Mouse (Mus musculus) kidney, postnatal 36 days (tissue): Measurements from ENCODE around the gene Gstm5.

ENCODE experiments used
- DNase-seq, 2 experiments: peaks; one replicate each; pipeline ENCODE4 v3.0.0; 2021 to 2022; ENCODE audit warnings: mixed read lengths in 2 of 2

Gstm5 gene

DNA sequence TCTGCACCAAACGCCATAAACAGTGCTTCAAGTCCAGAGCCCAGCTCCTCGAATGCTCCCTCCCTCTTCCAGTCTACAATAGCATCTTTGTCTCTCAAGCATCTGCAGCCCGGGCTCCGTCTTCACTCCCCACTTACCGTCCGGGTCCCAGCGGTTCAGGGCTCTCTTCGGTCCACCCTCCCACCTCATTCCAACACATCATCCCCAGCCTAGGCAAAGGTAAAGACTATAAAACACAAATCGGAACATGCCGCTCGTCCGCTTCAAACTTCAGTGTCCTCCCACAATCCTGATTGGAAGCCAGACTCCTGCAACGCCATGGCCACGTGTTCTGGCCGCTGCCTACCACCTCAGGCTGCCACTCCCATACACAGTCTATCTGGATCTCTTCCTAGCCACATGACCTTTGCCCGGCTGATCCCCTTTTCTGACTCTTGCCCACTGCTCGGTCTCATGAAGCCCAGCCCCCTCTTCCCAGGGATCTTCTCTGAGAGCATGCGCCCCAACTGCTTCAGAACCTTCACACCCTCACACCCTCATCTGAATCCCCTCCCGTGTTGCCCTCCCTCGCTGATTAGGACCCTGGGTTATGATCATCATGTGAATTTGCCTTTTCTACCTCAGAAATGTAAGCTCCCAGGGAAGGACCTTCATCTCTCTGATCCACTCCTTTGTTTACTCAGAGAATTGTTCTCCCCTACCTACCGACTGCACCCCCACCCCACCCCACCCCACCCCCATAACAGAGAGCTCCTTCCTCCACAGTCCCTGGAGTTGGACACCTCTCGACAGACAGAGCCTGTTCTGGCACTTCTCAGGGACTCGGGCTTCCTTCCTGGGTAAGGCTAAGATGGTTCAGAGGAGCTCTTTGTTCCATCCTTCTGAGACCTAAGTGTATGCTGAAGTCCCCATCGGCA lies 22.0 kb upstream of the Gstm5 start:
- DNase-seq = peak; percentile 78 to 83

DNA sequence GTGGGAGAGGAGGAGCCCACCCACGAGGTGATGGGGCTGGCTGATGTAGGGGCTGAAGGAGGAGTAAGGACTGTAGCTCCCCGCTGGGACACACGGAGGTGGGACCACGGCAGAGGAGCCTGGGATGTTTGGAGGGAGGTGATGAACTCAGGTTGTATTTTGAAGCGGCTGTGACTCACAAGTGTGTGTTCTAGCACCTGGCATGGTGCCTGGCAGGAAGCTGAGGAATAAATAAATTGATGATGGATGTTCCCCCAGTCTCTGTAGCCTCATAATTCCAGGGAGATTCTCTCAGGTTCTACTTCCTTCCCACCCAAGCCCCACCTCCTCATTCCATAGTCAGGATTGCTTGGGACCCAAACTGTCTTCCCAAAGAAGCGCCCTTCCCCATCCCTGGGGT lies 20.4 kb upstream of the Gstm5 start:
- DNase-seq = peak in 1 of 2 experiments; percentile 36

DNA sequence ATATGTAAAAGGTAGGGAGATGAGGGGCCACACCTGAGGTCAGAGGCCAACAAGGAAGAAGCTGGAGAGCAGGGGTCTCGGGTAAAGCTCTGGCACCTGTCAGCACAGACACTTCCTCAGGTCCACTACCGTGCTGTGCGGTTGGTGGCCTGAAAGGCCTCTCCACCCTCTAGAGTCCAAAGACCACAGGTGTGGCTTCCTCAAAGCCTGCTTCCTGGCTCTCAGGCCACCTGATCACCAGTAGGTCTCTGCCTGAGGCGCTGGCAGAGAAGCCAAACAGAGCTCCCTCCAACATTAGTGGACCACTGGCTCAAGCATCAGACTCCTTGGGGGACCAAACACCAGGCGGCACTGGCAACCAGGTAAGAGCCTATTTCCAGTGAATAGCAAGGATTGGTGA lies 18.6 kb upstream of the Gstm5 start, which contains the start of gene Eps8l3:
Gene Eps8l3 (plus strand): TSS at position 225 of the 400 bp plus-strand sequence.
- DNase-seq = peak in 1 of 2 experiments; percentile 21

DNA sequence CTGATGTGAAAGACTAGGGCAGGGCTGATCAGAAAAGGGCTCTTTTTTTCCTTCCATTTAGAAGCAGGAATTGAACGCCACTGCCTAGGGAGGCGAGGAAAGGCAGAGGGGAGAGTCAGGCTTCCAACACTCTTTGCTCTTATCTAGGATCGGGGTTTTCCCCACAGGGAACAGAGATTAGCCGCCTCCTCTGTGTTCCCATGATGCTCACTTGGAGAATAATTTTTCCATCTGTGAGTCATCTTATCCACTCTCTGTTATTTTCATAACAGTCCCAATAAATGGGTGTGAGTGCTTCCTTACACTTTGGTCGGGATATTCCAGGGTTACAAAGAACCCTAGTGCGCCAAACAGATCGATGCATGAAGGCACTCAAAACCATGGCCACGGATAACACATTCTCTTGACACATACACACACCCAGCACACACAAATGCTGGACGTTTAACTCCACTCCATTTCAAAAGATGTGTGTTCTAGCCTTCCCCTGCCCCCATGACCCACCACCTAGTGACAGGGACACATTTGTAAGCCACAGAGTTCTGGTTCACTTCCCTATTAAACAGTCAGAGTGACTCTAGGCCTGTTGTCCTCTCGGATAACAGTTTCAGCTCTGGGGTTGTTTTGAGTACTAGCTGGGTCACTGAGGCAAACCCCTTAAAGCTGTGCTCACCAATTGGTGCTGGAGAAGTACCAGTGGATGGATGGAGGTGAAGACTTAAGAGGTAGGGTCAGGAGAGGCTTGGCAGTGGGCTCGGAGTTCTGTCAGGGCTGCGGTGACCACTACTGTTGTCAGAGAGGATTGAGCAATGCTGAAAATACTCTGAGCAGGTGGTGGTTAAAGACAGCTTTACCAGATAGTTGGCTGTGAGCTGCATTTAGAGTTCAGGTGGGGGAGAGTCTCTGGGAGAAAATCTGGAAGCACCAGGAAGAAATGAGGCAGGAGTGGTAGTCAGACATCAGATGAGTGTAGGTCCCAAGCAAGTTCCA lies 17.6 kb upstream of the Gstm5 start:
- DNase-seq = no peak

DNA sequence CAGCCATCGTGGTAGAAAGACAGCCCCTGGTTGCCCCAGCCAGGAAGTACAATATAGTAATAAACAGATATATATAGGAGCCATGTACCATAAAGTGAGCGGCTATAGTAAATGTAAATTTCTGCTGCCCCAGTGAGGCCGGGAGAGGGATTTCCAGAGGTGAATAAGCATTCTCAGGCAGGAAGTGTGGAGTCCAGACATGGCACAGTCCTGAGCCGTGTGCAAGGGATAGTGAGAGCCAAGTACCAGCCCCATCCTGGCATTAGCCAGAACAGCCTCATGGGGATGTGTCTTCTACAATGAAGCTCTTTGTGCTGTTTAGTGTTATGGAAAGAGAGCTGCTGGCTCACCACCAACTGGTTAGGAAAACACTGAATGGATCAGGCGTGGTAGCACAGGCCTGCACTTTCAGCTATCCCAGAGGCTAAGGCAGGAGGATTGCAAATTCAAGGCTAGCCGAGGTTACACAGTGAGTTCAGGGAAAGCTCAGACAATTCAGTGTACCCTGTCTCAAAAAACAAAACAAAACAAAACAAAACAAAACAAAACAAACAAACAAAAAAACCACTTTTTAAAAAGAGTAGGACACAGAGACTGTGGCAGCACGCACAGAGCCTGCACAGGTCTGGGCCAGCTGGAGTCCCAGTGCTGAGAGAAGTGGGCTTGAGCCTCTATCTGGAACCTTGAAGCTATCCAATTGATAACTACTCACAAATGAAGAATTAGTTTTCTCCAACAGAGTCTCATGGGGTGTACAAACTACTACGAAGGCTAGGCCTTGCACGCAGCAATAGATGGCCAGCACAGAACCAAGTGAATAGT lies 7.7 kb upstream of the Gstm5 start:
- no peak for DNase-seq

DNA sequence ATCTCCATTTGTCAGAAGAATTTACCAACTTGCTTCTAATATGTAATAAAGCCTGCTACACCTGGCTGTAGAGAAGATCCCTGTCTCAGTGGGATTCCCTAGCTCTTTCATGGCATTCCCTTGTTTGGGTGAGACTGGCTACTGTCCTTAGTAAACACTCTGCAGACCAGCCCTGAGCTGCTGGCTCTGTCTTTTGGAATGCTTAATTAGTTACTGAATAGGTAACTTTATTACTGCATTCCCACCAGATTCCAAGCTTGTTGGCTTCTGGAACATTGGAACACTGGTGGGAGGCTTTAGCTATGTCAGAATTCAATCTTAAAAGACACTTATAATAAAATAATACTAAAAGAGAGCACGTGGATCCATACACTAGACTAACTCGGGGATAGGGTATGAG lies 6.4 kb upstream of the Gstm5 start:
- DNase-seq = peak; percentile 30 to 58

DNA sequence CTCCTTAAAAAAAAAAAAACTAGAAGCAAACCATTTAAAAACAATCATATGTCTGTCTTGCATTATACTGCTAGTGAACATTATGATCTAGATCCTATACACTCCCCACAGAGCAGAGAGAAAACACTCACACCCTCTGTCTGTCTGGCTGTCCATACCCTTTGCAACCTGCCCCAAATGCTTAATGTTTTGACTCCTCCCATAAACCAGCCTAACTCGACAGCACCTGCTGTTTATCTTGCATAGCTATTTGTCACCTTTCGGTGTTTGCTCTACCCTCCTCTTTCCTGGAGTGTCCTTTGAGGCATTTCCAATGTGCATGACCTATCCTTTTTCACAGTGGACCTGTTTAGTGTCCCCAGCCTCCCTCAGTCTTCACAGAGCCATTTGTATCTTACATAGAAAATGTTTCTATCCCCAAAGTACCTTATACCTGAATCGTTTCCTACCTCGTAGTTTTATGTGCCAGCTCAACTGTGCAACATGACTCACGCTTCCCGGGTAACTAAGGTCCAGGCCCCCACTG lies 364 bp upstream of the Gstm5 start:
- DNase-seq = no peak

DNA sequence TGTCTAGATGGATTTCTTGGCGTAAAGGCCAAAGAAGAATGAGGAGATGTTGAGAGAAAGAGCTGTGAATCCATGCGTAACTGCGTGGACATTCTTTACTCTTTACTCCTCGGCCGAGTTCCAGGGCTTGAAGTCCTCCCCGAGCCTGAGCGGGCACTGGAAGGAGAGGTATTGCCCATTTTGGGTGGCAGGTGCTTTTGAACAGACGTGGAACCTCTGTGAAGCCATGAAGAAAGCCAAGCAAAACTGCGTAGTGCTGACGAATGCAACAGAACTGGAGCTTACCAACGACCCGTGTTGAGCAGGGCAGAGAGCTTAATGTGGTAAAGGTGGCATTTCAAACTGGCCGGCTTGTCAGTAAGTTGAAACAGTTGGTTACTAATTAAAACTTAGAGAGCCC lies 3.1 kb downstream of the Gstm5 start:
- peak; percentile 65 to 76 for DNase-seq

DNA sequence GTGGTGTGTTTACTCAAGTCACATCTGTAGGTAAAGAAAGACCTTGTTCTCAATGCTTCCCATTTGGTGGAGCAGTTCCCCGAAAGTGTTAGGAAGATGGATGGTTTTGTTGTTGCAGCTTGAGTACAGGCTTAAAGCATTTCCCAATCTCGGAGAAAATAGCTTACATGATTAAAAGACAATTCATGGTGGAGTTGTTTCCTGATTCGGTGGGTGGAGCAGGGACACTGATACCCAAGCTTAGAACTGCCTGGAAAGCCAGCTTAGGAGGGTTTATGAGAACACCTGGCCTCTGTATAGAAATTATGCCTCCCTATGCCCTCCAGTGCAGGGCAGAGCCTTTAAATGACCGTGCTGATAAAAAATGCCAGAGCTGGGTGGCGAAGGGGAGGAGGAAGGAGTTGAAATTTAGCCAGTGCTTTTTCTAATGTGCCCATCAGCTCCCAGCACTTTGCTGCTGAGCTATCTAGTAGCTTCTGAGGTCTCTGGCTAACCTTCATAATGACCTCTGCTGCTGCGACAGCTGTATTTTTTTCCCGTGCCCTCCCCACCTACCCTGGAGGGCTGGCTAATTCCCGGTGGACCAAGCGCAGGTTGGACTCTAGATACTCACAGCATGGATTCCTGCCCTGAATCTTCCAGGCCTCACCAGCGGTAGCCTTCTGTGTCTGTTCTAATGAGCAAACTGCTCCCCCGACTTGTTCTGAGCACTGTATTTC lies 5.5 kb downstream of the Gstm5 start:
- peak; percentile 37 to 66 for DNase-seq

DNA sequence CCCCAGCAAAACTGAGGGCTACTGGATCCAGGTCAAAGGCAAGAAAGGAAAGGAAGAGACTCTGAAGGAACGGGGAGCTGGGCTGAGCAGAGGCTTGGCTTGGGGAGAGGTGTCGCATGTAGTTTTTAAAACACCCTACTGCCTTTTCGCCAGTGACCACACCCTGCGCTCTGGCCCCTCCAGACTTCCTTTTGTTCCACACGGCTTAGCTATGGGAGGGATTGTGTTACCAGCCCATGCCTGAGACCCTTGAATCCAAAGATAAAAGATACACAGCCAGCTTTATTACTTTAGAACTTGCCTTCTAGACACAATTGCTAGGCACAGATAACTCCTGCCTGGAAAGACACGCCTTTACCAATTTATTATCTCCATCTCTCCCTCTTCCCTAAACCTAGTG lies 10.3 kb downstream of the Gstm5 start:
- no peak for DNase-seq

DNA sequence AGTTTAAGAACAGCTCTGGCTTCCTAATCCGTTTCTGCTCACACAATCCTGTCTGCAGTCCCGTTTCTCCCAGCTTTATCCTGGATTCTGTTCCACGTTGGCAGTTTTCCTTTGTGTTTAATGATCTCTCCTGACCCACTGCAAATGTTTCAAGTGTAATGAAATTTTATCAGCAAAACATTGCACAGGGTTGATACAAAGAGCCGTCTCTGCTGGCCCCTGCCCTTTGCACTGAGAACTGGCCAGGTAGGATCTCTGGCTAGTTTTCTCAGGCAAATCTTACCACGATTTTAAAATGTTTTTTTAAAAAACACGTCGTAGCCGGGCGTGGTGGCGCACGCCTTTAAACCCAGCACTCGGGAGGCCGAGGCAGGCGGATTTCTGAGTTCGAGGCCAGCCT lies 21.1 kb downstream of the Gstm5 start:
- no peak for DNase-seq

DNA sequence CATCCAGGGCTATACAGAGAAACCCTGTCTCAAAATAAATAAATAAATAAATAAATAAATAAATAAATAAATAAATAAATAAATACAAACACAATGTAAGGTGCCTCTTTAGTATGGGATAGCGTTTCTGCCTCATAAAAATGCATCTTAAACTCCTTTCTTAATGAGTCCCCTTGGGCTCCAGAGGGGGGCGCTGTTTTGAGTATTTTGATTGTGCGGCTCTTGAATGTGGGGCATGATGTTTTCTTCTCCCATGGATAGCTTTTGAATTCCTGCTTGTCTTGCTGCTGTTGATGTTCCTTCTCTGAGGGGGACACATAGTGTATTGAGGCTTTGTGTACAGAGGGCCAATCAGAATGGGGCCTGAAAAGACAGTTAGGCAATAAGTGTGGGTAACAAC lies 21.5 kb downstream of the Gstm5 start:
- no peak for DNase-seq

DNA sequence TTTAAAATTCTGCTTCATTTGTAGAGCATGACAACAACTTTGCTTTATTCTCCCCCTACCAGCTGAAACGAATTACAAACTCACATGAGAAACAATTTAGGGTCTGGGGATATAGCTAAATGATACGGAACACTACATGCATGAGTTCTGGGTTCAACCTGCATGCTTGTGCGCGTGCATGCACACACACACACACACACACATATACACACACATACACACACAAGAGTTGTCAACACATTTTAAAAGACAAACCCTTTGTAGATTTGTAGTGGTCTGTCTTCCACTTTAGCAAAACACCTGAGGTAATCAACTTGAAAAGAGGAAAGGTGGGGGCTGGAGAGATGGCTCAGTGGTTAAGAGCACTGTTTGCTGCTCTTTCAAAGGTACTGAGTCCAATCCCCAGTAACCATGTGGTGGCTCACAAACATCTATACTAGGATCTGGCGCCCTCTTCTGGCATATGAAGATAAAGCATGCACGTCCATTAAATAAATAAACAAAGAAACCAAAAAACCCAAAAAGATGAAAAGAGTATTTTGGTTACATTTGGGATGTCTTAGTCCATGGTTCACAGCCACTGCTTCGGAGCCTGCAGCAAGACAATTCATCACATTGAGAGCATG lies 22.3 kb downstream of the Gstm5 start:
- DNase-seq = peak; percentile 75 to 78

DNA sequence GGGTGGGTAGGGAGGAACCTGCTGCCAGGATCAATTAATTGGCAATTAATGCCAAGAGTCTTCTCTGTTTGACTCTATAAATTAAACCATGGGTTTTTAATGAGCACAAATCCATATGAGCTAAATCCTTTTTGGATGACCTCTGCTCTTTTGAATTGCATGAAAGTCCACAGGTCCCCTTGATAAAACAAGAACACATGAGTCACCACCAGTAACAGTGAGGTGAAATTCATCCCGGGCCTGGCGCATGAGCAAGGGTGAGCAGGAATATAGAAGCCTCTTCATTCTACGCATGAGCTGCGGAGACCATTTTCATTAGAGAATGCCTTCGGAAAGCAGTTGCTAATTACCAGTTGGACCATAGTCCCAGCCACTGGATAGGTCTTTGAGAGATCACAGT lies 24.7 kb downstream of the Gstm5 start:
- no peak for DNase-seq

DNA sequence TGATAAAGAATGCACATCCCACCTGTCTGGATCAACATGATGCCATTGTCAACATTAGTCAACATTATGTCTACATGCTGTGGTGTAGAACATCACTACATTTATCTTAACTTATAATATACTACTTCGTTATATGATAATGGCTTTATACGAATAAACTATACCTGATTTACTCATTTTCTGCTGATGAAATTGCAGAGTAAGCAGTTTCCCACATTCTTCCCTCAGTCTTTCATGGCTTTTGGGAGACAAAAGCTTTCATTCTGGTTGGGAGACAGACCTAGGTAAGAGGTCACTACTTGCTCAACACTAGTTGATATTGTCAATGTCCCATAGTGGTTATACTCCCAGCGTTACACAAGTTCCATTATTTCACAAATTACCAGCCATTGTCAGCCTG lies 29.7 kb downstream of the Gstm5 start:
- DNase-seq = no peak

DNA sequence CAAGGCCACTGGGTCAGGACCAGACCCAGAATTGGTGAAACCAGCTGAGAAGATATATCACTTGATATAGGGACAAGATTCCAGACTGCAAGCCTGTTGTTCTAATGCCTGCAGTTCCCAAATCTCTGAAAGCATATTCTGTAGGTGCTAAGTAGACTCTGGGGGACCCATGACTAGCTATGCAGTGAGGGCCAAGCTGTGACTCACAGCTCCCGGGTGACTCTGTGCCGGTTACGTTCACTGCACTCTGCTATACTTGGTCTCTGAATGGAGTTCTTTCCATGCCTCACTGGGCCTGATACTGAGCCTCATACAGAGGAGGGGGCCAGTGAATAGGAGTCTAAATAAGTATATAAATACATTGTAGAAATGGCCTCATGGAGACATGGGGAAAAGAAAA lies 32.2 kb downstream of the Gstm5 start:
- DNase-seq = no peak

DNA sequence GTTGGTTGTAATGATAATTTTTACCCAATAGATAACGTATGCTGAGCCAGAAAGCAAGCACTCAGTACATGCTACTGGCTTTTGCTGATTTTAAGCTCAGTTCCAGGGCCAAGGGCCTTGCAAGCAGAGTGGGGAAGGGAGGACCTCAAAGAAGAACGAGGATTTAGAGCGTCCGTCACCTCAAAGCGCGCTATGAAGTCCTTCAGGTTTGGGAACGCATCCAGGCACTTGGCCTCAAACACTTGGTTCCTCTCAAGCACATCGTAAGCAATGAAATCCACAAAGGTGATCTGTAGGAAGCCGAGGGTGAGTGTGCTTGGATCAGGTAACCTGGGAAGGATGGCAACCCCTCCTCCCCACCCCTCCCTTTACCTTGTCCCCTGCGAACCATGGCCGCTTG lies 33.1 kb downstream of the Gstm5 start:
- no peak for DNase-seq

DNA sequence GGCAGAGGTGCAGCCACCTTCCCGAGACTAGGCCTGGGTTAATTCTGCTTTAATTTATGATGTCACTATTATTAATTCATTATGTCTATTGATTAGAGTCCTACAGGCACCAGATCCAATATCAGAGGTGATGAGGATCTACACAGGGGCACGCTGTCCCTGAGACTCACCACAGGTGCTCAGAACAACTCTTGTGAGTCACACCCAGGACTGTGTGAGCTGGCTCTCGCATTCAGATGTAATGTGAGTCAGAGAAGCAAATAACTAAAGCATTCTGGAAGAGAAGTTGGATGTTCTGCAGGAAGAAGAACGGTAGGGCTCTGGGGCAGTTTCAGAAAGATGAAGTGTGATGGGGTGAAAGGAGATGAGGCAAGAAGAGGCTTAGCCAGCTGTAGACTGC lies 33.6 kb downstream of the Gstm5 start:
- no peak for DNase-seq

DNA sequence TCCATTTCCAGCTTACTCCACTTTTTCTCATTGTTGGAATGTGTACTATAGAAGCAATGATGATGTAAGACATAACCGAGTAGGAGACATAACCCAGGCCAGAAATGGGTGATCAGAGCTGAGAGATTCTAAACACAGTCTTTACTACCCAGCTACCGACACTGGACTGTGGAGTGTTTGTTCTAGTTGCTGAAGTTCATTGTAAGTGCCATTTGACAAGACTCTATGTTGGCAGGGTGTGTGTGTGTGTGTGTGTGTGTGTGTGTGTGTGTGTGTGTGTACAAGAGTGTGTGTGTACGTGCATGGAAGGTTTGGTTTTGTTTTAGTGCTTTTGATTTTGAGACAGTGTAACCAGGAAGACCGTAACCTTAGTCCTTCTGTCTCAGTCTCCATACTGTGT lies 34.1 kb downstream of the Gstm5 start:
- no peak for DNase-seq

DNA sequence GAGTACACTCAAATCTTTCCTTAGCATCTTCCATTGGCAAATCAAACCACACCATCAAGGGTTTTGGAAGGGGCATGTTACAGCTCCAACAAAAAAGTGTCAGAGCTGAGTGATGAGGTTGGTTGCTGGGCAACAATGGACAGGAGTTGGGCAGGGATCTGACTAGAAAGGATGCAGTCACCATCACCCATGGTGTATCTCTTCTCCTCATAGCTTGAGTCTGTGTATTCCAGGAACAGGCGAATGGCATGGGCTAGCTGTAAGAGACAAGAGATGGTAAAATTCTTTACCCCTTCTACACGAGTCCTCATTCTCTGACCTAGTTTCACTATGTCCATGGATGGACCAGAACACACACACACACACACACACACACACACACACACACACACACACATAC lies 35.5 kb downstream of the Gstm5 start:
- no peak for DNase-seq

DNA sequence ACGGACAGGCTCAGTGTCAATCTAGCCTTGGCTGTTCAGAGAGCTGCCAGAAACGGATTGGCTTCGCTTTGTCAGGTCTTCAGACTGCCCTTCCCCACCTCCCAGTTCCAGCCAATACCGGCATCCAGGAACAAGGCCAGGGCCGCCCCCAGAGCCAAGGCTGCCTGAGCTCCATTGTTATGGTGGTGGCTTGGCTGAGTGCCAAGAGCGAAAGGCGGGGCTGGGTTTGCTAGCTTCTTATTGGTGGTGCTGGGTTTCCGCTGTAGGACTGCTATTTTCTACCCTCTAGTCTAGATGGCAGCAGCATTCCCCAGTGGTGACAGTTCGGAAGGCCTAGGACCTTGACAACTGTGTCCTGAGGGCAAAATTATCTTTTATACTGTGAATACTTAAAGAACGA lies 36.0 kb downstream of the Gstm5 start, which contains the start of gene Gstm7:
Gene Gstm7 (minus strand): TSS at position 148 of the 400 bp plus-strand sequence.
- peak; percentile 99 to 100 for DNase-seq
